Mouse (Mus musculus): ENCODE measurements around the gene Skint3. TPM values are rescaled to one million over a fixed set of nuclear protein-coding genes. Genes with fewer than 3 reads are reported as not detected.

Gene Skint3
- polyA plus RNA-seq, 1 experiment from 2014 or later, result not detected

Other genes starting within 250 kb of the Skint3 start
- not detected in 2 replicates for gene Skint1, start 226.0 kb upstream of the Skint3 start, polyA plus RNA-seq (2014; fragmentation: Nextera tagmentation; extraction: Ambion mirVana)
- gene Skint4, start 160.2 kb upstream of the Skint3 start, polyA plus RNA-seq (2014; fragmentation: Nextera tagmentation; extraction: Ambion mirVana), result not detected in 2 replicates
- gene Skint9, start 201.7 kb downstream of the Skint3 start, polyA plus RNA-seq (2014; fragmentation: Nextera tagmentation; extraction: Ambion mirVana), result not detected in 2 replicates